9 mouse cellular contexts compared by ENCODE assay signal in the genomic region with DNA sequence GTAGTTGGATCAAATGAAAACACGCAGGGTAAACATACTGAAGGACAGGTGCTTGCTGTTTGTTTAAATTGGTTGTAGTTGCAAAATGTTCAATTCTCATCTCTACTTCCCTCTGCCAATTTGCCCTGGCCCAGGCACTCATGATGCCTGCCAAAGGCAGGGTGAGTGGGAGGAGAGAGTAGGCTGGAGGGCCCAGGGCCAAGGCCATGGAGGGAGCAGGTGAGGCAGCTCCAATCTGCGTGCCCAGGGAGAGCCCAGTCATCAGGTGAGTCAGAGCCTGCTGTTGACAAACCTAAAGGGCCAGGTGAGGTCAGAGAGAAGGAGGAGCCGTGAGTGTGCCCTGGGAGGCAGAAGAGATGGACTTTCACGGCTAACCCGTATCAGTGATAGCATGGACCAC. TPM values are rescaled to one million over a fixed set of nuclear protein-coding genes. Genes with fewer than 3 reads are reported as not detected.
DNase-seq lines count a peak whose midpoint lies in the region; ATAC-seq lines count a peak whose summit lies in the region.
"Had no signal": no experiment of that assay in that cellular context is flagged by ENCODE, and none has a peak within 500 bp of the region (broad histone marks: within the 10 kb centered on the region; RNA-seq: fewer than 3 reads in every experiment).

No protein-coding gene starts in this region.

- DNase-seq in urinary bladder, adult 18-20 months (ENCODE audit: low spot score in 2 of 2), result peak; percentile 39 to 82
- DNase-seq in urinary bladder, postnatal 10 days (ENCODE audit: low spot score), result no peak
- peak; percentile 80 to 87 for DNase-seq in cerebellum, postnatal 36 days
- DNase-seq in embryo, embryonic 10.5 days (ENCODE audit: low spot score), result no peak
- no peak for DNase-seq in B cell, adult 2 months

- no peak overlapping the region for H3K4me3 ChIP-seq in liver, embryonic 16.5 days (ENCODE audit: low read depth, low read length)
- H3K4me3 ChIP-seq in midbrain, embryonic 13.5 days (replicated peaks), result no peak overlapping the region

- H3K27ac ChIP-seq in liver, embryonic 16.5 days (ENCODE audit: low read length), result peak overlapping the region; percentile 30; the same call in 1 of the 2 replicates
- no peak overlapping the region for H3K27ac ChIP-seq in midbrain, embryonic 13.5 days
- H3K27ac ChIP-seq: hindbrain, postnatal 0 days; macrophage had no signal

- H3K36me3 ChIP-seq in liver, embryonic 16.5 days (ENCODE audit: control insufficient read depth, insufficient read depth), result no peaks in the 10 kb centered on the region
- no peaks in the 10 kb centered on the region for H3K36me3 ChIP-seq in midbrain, embryonic 13.5 days

- peaks cover 23% of the 10 kb centered on the region for H3K4me1 ChIP-seq in liver, embryonic 16.5 days (ENCODE audit: control insufficient read depth, low read depth, low read length)
- H3K4me1 ChIP-seq in midbrain, embryonic 13.5 days (replicated peaks), result peaks cover 10% of the 10 kb centered on the region

- WGBS in liver, embryonic 16.5 days (ENCODE audit: insufficient replicate concordance), result 58% methylated on average over 5 of the region's 5 CpGs
- 94% methylated on average over 5 of the region's 5 CpGs for WGBS in midbrain, embryonic 13.5 days

- H3K4me2 ChIP-seq in liver, embryonic 16.5 days (ENCODE audit: low read depth, low read length), result no peak overlapping the region
- no peak overlapping the region for H3K4me2 ChIP-seq in midbrain, embryonic 13.5 days (replicated peaks)

- no peaks in the 10 kb centered on the region for H3K9me3 ChIP-seq in liver, embryonic 16.5 days (replicated peaks; ENCODE audit: control insufficient read depth, low read length)
- H3K9me3 ChIP-seq in midbrain, embryonic 13.5 days, result no peaks in the 10 kb centered on the region

- no peaks in the 10 kb centered on the region for H3K27me3 ChIP-seq in liver, embryonic 16.5 days (ENCODE audit: control insufficient read depth, insufficient read depth, low read depth, low read length)
- H3K27me3 ChIP-seq in midbrain, embryonic 13.5 days, result no peaks in the 10 kb centered on the region

- peak; percentile 73 for ATAC-seq in liver, embryonic 16.5 days (ENCODE audit: low read depth)
- no peak for ATAC-seq in midbrain, embryonic 13.5 days
- ATAC-seq: hindbrain, postnatal 0 days had no signal

- no peak overlapping the region for H3K9ac ChIP-seq in liver, embryonic 16.5 days (ENCODE audit: low read depth, low read length)
- H3K9ac ChIP-seq in midbrain, embryonic 13.5 days (replicated peaks), result no peak overlapping the region

RNA-seq across cellular contexts. Expression of a gene that starts 46.4 kb away (rescaled TPM):
- 5.5 and 6.0 TPM in 2 replicates for polyA plus RNA-seq in liver, embryonic 16.5 days (2015; fragmentation: Nextera tagmentation; extraction: Ambion mirVana)
- polyA plus RNA-seq in midbrain, embryonic 13.5 days (2015; fragmentation: Nextera tagmentation; extraction: Ambion mirVana), result 10.6 and 13.3 TPM in 2 replicates

Comparison
In these comparisons a context has a peak if more than half of its experiments do, and no peak if none do; other contexts are left out.
1. DNase-seq: peak in urinary bladder, adult 18-20 months (2 of 2) and cerebellum, postnatal 36 days (2 of 2); none in urinary bladder, postnatal 10 days (single experiment), embryo, embryonic 10.5 days (single experiment) and B cell, adult 2 months (0 of 2).